Mouse (Mus musculus) kidney, adult 2 months (tissue): ENCODE measurements around the gene Tifa.

Experiments
- CTCF ChIP-seq: fragments of 200-500 bp; conservative IDR thresholded peaks from 2 replicates; pipeline ENCODE4 v1.5.1; 2011; ENCODE audit warnings: low read depth, mild to moderate bottlenecking, control low read depth, low read length, moderate library complexity, mixed read lengths; ENCODE audit not compliant: insufficient read depth, insufficient read length
- POLR2A ChIP-seq: fragments of 200-500 bp; IDR thresholded peaks from one replicate; pipeline ENCODE4 v1.6.1; 2011; ENCODE audit warnings: low read depth, low read length, control low read depth

DNA sequence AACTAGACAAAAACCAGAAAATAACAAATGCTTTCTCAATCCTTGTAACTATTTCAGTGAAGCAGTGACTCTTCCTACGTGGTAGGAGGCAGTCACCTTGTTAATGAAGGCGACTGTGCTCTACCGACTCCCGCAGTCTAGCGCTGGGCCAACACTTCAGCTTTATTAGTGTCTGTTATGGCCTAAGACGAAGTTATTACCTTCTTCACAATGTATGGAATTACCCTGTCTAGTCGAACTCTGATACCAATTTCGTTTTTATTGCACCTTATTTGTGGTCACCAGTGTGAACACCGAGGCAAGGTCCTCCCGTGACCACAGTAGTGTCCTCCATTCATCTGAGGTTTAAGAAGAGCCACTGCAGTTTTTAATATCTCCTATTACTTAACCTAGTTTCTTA, 40.6 kb downstream of the Tifa start:
- no peak for TF ChIP-seq POLR2A
- TF ChIP-seq CTCF, result no peak
